Mouse (Mus musculus) ES-E14 (cell line): Measurements from ENCODE around the gene Tubb5. TPM values are rescaled to one million over a fixed set of nuclear protein-coding genes. Genes with fewer than 3 reads are reported as not detected.

Experiments used
- DNase-seq: peaks from one replicate; pipeline ENCODE4 v3.0.0-alpha.2; 2013; ENCODE audit warnings: low read depth, low spot score
- H3K27ac ChIP-seq: 2 replicates; pipeline ENCODE4 v1.5.1; 2012; ENCODE audit warnings: low read depth, mild to moderate bottlenecking, low read length, moderate library complexity, mixed read lengths; ENCODE audit not compliant: poor library complexity, insufficient read depth, severe bottlenecking
- H3K36me3 ChIP-seq: 2 replicates; pipeline ENCODE4 v1.6.1; 2012; ENCODE audit warnings: mild to moderate bottlenecking, low read length, moderate library complexity, mixed read lengths; ENCODE audit not compliant: control insufficient read depth, poor library complexity, insufficient read depth, severe bottlenecking
- H3K4me1 ChIP-seq, 2 experiments: fragments of 150-350 bp in 1 of 2; sonication (generic) in 1 of 2; 2 replicates each; pipeline ENCODE4 v1.6.1; 2012; ENCODE audit warnings: low read length in 2 of 2, mild to moderate bottlenecking in 1 of 2, mixed read lengths in 1 of 2; ENCODE audit not compliant: control insufficient read depth in 2 of 2, insufficient read depth in 2 of 2, poor library complexity in 1 of 2
- H3K4me3 ChIP-seq, 2 experiments: fragments of 150-350 bp in 1 of 2; sonication (generic) in 1 of 2; 2 replicates each; pipeline ENCODE4 v1.5.1; 2012; ENCODE audit warnings: low read length in 2 of 2, low read depth in 1 of 2, mild to moderate bottlenecking in 1 of 2, mixed read lengths in 1 of 2; ENCODE audit not compliant: insufficient read depth in 1 of 2, poor library complexity in 1 of 2, severe bottlenecking in 1 of 2
- H3K9ac ChIP-seq: 2 replicates; pipeline ENCODE4 v1.6.1; 2012; ENCODE audit warnings: low read depth, mild to moderate bottlenecking, low read length, mixed read lengths; ENCODE audit not compliant: poor library complexity, insufficient read depth, severe bottlenecking
- H3K9me3 ChIP-seq: fragments of 150-350 bp; sonication (generic); 2 replicates; pipeline ENCODE4 v1.6.1; 2012; ENCODE audit warnings: low read depth, mild to moderate bottlenecking, low read length; ENCODE audit not compliant: control insufficient read depth, insufficient read depth
- CHD2 ChIP-seq: IDR thresholded peaks from 2 replicates; pipeline ENCODE4 v1.6.1; 2014; ENCODE audit warnings: mild to moderate bottlenecking, low read depth, low read length, inconsistent platforms
- HCFC1 ChIP-seq: IDR thresholded peaks from 2 replicates; pipeline ENCODE4 v1.6.1; 2012; ENCODE audit warnings: low read length, inconsistent platforms, borderline replicate concordance; ENCODE audit not compliant: insufficient read depth
- MAFK ChIP-seq: IDR thresholded peaks from 2 replicates; pipeline ENCODE4 v1.6.1; 2014; ENCODE audit warnings: mild to moderate bottlenecking, low read depth, low read length, inconsistent platforms; ENCODE audit not compliant: insufficient read depth
- ZC3H11A ChIP-seq: IDR thresholded peaks from 2 replicates; pipeline ENCODE4 v1.6.1; 2012; ENCODE audit warnings: low read depth, mild to moderate bottlenecking, inconsistent platforms, low read length, borderline replicate concordance
- ZNF384 ChIP-seq: IDR thresholded peaks from 2 replicates; pipeline ENCODE4 v1.6.1; 2012; ENCODE audit warnings: low read depth, low read length, inconsistent platforms
- in situ Hi-C, 2 experiments: fragments of 600-800 bp; cut with MboI; formaldehyde crosslinking; loops; one replicate each; pipeline ENCODE4 v1.15.1; 2025; ENCODE audit warnings: low sequenced_read_pairs in 2 of 2, inconsistent platforms in 1 of 2; ENCODE audit not compliant: unreplicated experiment in 2 of 2
- total RNA-seq: library from RNA; depleted of rRNA; stranded (reverse); fragments of 300-350 nt; gene quantifications from 2 replicates; pipeline ENCODE4 v1.2.3, GENCODE M21; 2012

The Tubb5 gene
- total RNA-seq, 1 experiment: 1,157 TPM

DNA sequence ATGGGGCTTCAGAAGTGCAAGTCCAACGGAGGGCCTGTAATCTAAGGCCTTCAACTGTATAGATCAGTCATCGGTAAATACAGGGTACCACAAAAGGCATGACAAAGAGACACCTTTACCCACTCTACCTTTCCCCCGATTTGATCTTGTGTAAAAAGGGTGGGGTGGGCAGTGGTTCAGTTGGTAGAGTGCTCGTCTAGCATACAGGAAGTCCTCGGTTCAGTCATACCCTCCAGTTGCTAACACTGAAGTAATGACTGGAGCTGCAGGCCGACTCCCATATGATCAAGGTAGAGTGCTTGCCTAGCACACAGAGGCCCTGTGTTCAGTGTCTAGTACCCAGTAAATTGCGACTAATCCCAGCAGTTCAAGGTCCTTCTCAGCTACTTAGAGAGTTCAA lies 24.5 kb downstream of the Tubb5 start:
- H3K4me3 ChIP-seq: no peak overlapping the region
- peaks cover 5 to 12% of the 10 kb centered on the region in 2 experiments for H3K4me1 ChIP-seq
- H3K27ac ChIP-seq: no peak overlapping the region

DNA sequence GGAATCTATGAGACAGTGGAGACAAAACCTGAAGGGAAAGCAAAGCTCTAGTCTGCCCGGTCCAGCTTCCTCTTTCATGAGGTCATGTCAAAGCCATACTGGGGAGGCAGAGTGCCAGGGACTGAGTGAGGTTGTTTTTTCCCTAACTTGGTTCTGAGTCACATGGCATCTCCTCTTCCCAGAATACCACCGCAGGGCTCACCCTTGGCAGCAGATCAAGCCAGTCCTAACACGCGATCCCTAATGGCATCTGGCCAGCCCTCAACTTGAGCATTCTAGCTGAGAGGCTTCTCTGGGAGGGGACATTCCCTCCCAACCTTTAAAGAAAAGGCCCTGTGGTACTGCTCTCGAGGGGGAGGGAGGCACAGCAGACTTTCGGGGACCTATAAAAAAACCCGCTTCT lies 24.9 kb downstream of the Tubb5 start:
- H3K4me1 ChIP-seq: peaks cover 6 to 15% of the 10 kb centered on the region in 2 experiments
- H3K9ac ChIP-seq: no peak overlapping the region
- in situ Hi-C loops: no loop called here
- H3K27ac ChIP-seq: no peak overlapping the region
- no peak for DNase-seq
- H3K4me3 ChIP-seq: no peak overlapping the region
- no peak for TF ChIP-seq ZC3H11A
- TF ChIP-seq ZNF384: no peak
- no peak for TF ChIP-seq MAFK
- TF ChIP-seq HCFC1: no peak
- no peak for TF ChIP-seq CHD2
- no peaks in the 10 kb centered on the region for H3K9me3 ChIP-seq
- no peaks in the 10 kb centered on the region for H3K36me3 ChIP-seq

More for the DNA sequence above, 24.5 kb downstream of the Tubb5 start:
- in situ Hi-C loops: no loop called here
- H3K36me3 ChIP-seq: no peaks in the 10 kb centered on the region
- H3K9ac ChIP-seq: no peak overlapping the region
- no peak for TF ChIP-seq MAFK
- H3K9me3 ChIP-seq: no peaks in the 10 kb centered on the region
- DNase-seq: no peak

DNA sequence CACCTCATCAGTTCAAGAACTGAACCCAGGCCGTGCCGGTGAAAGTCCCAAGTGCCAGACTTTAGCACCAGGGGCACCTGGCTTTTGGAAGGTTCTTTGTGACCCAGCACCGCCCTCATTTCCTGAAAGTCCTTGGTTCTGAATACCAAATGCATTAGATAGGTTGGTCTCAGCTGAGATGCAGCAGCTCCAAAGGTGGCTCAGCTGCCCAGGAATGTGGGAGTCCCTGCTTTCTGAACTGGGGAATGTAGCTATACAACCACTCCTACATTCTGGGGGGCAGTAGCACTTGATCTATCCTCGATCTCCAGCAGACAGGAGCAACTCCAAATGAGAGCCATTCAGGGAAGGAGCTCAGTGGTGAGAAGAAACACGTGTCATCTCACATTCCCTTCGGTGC lies 25.4 kb downstream of the Tubb5 start:
- Histone ChIP-seq H3K9me3 (no peaks in the 10 kb centered on the region), H3K4me3 (no peak overlapping the region), H3K4me1 (peaks cover 6 to 17% of the 10 kb centered on the region in 2 experiments), H3K27ac (no peak overlapping the region), H3K9ac (no peak overlapping the region), H3K36me3 (no peaks in the 10 kb centered on the region)
- DNase-seq: no peak
- TF ChIP-seq CHD2: no peak
- in situ Hi-C loops: no loop called here

DNA sequence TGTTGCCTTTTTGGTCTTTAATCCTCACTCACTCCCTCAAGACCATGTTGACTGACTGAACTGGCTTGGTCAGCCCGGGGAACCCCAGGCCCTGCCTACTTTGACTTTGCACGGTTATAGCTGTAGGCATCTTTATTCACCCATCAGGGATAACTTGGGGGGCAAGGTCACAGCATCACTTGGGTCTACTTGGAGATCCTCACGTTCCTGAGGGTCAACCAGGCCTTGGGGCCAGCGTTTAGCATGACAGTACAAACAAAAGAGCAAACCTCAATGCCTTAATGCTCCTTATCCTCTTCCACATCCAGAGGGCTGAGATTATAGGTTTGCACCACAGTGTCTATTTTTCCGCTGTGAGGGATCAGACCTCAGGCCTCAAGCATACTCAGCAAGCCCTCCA lies 25.8 kb downstream of the Tubb5 start:
- H3K4me3 ChIP-seq: no peak overlapping the region
- H3K9ac ChIP-seq: no peak overlapping the region
- no peaks in the 10 kb centered on the region for H3K9me3 ChIP-seq
- H3K27ac ChIP-seq: no peak overlapping the region
- TF ChIP-seq HCFC1 (no peak), ZNF384 (no peak), ZC3H11A (no peak), CHD2 (no peak), MAFK (no peak)
- in situ Hi-C loops: no loop called here
- peaks cover 2 to 15% of the 10 kb centered on the region in 2 experiments for H3K4me1 ChIP-seq
- DNase-seq: no peak
- no peaks in the 10 kb centered on the region for H3K36me3 ChIP-seq

DNA sequence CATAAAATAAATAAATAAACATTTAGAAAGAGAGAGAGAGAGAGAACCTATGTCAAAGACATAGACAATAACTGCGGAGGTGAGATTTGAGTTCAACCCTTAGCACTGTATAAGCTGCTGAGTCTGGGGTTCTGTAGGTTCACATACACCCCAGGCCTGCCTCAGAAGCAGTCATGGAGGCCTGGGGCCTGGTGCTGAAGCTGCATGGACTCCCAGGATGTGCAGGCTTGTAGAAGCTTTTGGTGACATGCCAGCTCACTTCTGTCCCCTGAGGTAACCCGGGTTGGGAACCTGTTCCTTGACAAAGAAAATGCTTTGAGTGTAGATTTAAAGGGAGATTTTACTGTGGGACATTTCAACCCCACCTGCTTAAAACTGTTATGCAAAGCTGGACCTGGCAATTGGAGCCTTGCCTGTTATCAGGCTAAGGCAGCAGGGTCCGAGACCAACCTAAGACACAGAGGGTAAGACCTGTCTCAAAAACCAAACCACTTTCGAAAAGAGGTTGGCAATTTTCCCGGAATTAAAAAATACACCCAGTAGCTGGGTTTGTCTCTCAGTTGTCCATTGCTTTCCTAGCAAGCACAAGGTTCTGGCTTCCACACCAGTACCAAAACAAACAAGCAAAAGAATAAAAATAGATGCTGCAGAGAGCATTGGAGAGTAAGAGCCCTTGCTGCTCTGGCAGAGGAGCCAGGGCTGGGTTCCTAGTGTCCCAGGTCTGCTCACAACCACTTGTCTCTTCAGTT lies 27.0 kb downstream of the Tubb5 start:
- H3K4me3 ChIP-seq: no peak overlapping the region
- H3K9ac ChIP-seq: no peak overlapping the region
- H3K27ac ChIP-seq: no peak overlapping the region
- DNase-seq: no peak
- in situ Hi-C loops: no loop called here
- no peaks in the 10 kb centered on the region for H3K9me3 ChIP-seq
- no peaks in the 10 kb centered on the region for H3K36me3 ChIP-seq
- peaks cover 2 to 12% of the 10 kb centered on the region in 2 experiments for H3K4me1 ChIP-seq
- TF ChIP-seq ZC3H11A (no peak), HCFC1 (no peak), CHD2 (no peak), MAFK (no peak), ZNF384 (no peak)
